Mouse (Mus musculus): Measurements from ENCODE around the gene Efcab12.
"Not testable (repeated sequence)": the region's sequence is repeated elsewhere in the genome, so short reads cannot be mapped to it uniquely, and the experiment has no call there.

The Efcab12 gene

DNA sequence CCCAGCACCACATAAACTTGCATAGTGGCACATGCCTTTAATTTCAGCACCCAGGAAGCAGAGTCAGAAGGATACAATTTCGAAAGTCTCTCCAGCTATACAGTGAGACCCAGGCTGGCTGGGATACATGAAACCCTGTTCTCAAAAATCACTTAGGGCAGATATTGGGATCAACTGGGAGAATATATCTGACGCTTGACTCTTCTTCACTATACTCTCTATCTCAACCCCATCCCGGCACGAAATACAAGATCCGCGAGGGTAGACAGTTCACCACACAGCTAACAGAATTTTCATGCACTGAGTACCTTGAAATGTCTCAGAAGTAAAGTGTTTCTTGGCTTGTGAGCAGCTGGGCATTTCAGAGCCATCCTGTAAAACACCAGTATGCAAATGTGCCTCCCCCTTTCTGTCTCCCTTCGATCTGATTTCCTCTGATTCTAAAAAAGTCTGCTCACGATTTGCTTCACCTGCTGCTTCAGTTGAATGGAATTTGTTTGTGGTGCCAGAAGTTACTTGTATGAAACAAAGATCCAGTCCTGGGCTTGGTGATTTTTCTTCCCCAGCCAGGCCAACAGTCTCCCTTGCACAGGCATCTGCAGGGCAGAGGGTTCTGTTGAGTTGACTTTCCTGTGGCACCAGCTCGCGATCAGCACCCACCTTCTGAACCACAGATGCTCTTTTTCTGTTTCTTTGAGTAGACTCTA, 10.5 kb upstream of the Efcab12 start:
- in situ Hi-C loops (cut with MboI; ENCODE audit: low pct_unique_long_range_greater_than_20kb in 1 of 2, low sequenced_read_pairs in 2 of 2, unreplicated experiment in 1 of 2), result no loop called here

DNA sequence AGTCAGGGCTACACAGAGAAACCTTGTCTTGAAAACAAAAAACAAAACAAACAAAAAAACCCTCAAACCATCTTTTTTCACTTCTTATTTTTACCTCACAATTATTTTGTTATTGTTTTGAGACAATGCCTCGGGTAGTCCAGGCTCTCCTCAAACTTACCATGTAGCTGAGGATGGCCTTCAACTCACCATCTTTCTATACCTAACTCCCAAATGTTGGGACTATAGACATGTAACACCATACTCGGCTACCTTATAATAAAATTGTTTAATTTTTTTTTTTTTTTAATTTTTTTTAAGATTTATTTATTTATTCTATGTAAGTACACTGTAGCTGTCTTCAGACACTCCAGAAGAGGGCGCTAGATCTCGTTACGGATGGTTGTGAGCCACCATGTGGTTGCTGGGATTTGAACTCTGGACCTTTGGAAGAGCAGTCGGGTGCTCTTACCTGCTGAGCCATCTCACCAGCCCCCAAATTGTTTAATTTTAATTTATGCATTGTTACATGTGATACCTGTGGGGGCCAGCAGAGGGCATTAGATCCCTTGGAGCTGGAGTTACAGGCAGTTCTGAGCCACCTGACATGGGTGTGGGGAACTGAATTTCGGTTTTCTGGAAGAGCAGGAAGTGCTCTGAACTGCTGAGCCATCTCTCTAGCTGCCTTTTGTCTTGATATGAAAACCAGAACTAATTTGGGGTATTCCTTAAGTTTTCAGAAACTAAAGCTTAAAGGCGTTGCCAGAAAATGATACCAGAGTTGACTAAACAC, 8.6 kb upstream of the Efcab12 start:
- in situ Hi-C loops (cut with MboI; ENCODE audit: low pct_unique_long_range_greater_than_20kb in 1 of 2, low sequenced_read_pairs in 2 of 2, unreplicated experiment in 1 of 2), result no loop called here

DNA sequence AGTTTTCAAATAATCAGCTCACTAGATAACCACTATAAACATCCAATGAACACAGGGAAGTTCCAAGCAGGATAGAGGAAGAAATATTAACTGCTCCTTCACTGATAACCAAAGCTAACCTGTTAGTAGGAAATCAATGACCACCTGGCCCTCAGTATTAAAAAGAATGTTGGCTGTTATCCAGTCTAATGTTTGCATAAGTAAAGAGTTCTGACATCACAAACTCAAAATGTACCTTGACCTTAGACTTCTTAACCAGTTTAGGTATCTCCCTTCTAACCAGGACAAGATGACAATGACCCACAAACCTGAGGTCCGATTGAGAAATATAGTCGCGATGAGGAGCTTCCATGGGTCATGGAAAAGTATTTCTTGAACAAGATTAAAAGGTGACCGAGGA, 6.8 kb upstream of the Efcab12 start:
- in situ Hi-C loops (cut with MboI; ENCODE audit: low pct_unique_long_range_greater_than_20kb in 1 of 2, low sequenced_read_pairs in 2 of 2, unreplicated experiment in 1 of 2), result no loop called here

DNA sequence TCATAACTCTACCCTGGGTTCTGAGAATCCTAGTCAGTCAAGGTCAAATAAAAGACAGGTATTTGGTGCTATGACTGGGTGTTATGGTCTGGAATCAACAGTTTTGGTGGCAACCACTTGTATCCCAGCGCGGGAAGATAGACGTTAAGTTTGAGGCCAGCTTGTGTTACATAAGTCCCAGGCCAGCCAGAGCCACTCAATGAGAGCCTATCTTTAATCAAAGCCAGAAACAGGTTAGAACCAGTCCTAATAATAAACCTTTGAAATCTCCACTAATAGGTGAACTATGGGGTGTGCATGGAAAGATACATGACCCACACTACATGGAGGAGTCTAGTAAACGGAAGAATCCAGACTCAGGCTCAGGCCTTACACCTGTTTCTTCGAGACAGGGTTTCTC, 533 bp upstream of the Efcab12 start:
- in situ Hi-C loops (cut with MboI; ENCODE audit: low pct_unique_long_range_greater_than_20kb in 1 of 2, low sequenced_read_pairs in 2 of 2, unreplicated experiment in 1 of 2), result no loop called here

DNA sequence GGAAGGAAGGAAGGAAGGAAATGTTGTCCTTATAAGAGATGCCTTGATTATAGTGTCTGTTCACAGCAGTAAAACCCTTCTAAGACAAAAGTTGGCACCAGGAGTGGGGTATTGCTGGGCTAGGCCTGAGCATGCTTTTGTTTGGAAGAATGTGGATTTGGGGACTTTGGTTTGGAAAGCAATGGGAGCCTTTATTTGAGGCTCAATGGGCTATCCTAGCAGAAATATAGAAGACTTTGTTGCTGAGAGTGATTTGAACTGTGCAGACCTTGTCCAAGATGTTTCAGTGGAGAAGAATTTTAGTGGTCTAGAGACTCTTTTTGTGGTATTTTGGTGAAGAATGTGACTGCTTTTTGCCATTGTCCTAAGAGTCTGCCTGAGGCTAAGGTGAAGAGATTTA, 4.4 kb downstream of the Efcab12 start:
- in situ Hi-C loops (cut with MboI; ENCODE audit: low pct_unique_long_range_greater_than_20kb in 1 of 2, low sequenced_read_pairs in 2 of 2, unreplicated experiment in 1 of 2), result no loop called here

DNA sequence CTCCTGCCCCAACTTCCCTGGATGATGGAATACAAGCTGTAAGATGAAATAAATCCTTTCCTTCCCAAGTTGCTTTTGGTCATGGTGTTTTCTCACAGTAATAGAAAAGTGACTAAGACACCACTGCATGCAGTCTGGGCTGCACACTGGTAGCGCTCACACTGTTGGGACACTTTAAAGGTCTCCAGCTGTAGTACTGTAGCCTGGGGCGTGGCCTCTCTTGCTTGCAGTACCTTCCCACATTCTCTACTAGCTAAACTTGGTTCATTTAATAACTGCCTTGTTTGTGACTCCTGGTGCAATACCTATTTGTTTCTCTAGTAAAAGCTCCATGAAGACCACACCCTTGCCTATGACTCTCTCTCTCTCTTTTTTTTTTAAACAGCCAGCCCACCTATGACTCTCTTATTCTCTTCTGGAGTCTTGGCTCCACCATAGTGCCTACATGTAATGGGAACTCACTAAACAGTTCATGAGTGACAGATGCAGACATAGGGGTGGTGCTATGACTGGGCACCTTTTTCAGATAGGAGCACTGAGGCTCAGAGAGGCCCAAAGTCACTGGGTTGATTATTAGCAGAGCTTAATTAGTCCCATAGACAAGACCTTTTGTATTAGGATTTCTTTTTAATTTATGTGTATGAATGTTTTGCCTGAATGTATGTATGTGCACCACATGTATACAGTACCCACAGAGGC, 5.9 kb downstream of the Efcab12 start:
- in situ Hi-C loops (cut with MboI; ENCODE audit: low pct_unique_long_range_greater_than_20kb in 1 of 2, low sequenced_read_pairs in 2 of 2, unreplicated experiment in 1 of 2), result no loop called here

DNA sequence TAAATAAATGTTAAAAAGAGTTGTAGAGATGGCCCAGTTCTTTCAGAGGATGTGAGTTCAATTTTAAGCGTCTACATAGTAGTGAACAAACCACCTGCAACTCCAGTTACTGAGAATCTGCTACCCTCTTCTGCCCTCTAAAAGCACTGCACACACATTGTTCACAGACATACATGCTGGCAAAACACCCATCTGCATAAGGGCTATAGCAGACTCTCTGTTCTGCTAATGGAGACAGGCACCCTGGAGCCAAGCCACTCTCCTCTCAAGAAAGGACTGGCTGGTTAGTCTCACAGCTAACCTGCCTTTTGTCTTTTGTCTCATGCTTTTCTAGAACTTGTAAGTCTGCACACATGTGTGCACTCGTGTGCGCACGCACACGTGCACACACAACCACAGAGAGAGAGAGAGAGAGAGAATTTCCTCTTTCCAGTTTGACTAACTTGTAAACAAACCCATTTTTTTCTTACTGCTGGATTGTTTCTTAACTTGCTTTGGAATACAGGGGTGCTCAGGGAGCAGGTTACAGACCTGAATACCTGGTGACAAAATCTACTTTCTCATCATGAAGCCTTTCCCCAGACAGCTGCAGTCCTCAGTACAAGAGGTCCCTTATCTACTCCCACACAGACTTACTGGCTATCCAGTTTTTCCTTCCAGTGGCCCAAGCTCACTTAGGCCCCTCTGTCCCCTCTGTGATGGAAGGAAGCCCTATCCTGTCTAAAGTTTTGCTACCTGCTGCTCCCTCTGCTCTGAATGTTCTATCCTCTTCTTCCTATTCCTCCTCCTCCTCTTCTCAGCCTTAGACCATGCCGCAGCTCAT, 7.2 kb downstream of the Efcab12 start:
- in situ Hi-C loops (cut with MboI; ENCODE audit: low pct_unique_long_range_greater_than_20kb in 1 of 2, low sequenced_read_pairs in 2 of 2, unreplicated experiment in 1 of 2), result no loop called here

DNA sequence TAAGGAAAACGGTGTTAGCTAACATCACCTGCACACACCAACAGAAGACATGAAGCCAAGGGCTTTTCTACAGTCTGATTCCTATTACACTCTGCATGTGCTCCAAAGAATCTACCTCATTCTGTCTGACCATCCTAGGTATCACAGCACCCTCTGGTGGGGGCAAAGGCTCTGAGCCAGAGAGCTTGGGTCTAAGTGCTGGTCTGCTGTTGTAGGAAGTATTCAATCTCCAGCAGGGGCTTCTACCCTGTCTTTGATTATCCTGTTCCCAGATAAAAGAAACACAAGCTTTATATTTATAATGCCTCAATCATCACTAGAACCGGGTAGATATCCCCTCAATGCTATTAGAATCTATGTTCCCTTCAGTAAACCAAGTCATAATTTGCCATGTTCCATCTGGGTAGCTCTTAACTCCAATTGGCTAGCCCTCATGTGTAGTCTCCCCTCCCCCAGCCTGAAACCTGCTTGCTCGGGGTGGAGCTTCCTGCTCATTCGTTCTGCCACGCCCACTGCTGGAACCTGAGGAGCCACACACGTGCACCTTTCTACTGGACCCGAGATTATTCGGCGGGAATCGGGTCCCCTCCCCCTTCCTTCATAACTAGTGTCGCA, 14.3 kb downstream of the Efcab12 start:
- in situ Hi-C loops (cut with MboI; ENCODE audit: low pct_unique_long_range_greater_than_20kb in 1 of 2, low sequenced_read_pairs in 2 of 2, unreplicated experiment in 1 of 2), result not testable (repeated sequence)

DNA sequence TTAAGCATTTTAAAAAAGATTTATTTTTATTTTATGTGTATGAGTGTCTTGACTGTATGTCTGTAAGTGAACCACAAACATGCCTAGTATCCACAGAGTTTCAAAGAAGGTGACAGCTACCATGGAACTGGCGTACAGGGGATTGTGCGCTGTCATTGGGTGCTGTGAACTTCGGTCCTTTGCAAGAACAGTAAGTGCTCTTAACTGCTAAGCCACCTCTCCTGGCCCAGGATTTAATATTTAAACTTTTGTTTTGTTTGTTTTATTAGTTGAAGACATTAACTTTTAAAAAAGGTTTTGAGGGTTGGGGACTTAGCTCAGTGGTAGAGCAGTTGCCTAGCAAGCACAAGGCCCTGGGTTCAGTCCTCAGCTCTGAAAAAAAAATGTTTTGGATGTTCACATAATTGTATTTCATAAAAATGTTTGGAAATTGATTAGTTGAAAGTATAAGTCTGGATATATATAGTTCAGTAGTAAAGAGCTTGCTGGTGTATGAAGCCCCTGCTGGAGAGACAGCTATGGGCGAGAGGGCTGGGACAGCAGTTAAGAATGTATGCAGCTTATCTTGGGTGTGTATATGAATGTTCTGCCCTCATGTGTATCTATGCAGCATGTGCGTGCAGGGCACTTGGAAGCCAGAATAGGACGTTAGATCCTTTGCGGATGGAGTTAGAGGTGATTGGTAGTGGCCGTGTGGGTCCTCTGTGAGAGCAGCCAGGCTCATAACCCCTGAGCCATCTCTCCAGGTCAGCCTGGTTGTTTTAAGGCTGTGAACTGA, 16.8 kb downstream of the Efcab12 start:
- in situ Hi-C loops (cut with MboI; ENCODE audit: low pct_unique_long_range_greater_than_20kb in 1 of 2, low sequenced_read_pairs in 2 of 2, unreplicated experiment in 1 of 2), result no loop called here

DNA sequence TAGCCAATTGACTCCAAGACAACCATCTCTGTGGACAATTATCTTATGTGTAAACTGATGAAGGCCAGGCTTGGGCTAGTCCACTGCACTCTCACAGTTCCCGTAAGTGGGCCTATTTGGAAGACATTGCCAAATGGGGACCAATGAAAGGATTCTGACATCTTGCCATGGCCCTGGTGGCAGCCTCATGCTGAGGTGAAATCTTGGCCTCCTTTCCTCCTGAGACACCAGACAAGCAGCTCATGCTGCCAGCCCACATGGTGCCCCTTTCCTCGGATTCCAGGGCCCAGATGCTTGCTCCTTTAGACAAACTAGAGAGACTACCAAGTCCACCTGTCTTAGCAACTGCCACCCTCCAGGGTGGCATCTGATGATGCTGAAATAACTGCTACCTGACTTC, 20.1 kb downstream of the Efcab12 start:
- in situ Hi-C loops (cut with MboI; ENCODE audit: low pct_unique_long_range_greater_than_20kb in 1 of 2, low sequenced_read_pairs in 2 of 2, unreplicated experiment in 1 of 2), result no loop called here

DNA sequence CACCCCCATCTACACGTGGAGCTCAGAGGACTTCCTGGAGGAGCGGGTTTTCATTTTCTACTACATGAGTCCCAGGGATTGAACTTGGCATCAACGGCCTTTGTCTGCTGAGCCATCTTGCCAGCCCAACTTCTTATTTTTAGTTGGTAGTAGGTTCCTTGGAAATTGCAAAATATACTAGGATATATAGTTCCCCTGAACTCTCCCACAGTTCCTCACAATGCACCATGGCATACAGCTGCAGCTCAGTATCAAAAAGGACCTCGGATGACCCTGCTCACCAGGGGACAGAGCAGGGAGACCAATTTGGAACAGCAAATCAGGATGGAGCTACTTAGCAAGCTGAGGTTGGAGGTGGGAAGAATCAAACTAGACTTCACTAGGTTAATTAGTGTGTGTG, 23.2 kb downstream of the Efcab12 start:
- in situ Hi-C loops (cut with MboI; ENCODE audit: low pct_unique_long_range_greater_than_20kb in 1 of 2, low sequenced_read_pairs in 2 of 2, unreplicated experiment in 1 of 2), result no loop called here

DNA sequence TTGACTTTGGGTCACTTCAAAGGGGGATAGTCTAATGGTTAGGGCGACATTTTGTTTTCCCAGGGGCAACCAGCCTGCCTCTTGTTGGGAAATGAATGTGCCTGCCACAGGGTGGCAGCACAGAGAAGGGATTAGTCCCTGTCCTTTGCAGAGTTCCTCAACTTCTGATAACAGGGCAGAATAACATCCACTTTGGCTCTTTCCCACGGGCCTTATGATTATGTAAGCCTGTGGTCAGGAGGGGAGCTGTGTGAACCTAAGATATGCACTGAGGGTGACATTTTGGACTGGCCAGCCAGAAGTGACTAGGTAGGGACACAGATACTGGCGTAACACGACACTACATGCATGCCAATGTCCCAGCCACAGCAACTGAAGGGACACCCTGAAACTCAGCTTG, 24.1 kb downstream of the Efcab12 start:
- in situ Hi-C loops (cut with MboI; ENCODE audit: low pct_unique_long_range_greater_than_20kb in 1 of 2, low sequenced_read_pairs in 2 of 2, unreplicated experiment in 1 of 2), result no loop called here

DNA sequence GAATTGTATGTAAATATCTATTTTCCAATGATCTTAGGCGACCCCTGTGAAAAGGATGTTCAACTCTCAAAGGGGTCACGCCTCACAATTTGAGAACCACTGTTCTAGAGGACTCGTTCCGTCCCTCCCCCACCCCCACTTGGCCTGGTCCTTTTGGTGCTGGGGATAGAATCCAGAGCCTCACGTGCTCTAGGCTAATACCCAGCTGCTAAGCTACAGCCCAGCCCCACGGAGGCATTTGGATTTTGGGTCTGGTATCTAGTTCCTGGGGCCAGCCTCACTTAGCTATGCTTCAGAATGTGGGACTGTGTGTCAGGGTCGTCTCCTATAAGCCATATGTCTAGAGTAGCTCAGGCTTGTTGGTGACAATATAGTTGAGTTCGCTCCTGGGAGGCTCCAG, 26.6 kb downstream of the Efcab12 start:
- in situ Hi-C loops (cut with MboI; ENCODE audit: low pct_unique_long_range_greater_than_20kb in 1 of 2, low sequenced_read_pairs in 2 of 2, unreplicated experiment in 1 of 2), result no loop called here

DNA sequence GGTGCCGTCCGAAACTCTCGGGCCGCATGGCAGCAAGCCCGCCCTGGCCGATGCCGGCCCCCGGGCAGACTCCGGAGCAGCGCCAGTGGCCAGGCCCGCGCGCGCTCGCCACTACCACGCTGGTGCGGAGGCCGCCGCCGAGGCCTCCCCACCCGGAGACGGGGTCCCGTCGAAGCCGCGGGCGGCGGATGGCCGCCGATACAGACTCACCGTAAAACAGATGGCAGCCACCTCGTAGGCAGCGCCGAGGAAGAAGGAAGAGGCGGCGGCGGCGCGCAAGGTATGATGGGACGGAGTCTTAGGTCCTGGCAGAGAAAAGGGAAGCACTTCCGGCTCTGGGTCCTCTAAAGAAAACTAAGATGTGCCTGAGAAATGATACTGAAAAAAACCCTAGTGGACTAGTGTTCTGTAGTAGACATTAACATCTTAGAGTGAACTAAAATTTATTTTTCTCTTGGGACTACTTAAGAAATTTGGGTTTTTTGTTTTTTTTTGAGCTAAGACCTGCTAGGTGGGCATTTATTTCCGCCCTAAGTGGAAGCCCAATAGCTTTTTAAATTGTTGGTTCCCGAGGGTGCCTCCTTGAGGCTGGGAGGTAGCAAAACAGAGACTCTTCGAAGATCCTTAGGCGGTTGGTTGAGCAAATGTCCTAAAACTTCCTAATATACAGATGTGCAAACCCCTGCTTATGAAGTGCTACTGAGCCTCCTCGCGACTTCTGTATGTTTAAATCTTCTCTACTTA, 29.6 kb downstream of the Efcab12 start, which contains the start of gene Rpl32:
Rpl32 (minus strand) TSS at position 260 of the 744 bp plus-strand sequence.
- in situ Hi-C loops (cut with MboI; ENCODE audit: low pct_unique_long_range_greater_than_20kb in 1 of 2, low sequenced_read_pairs in 2 of 2, unreplicated experiment in 1 of 2), result no loop called here

DNA sequence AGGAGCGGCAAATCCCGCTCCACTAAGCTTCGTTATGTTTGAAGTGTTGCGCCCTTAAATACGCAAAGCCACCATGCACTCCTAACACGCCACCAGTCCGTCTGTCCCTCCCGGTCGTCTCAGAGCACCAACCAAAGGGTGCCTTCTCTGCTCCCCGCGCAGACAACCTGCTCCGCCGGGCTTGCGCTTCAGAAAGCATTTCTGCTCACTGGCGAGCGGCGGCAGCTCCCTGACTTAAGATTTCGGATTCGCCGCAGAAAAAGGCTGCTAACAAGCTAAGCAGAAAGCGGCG, 30.1 kb downstream of the Efcab12 start:
- in situ Hi-C loops (cut with MboI; ENCODE audit: low pct_unique_long_range_greater_than_20kb in 1 of 2, low sequenced_read_pairs in 2 of 2, unreplicated experiment in 1 of 2), result no loop called here

DNA sequence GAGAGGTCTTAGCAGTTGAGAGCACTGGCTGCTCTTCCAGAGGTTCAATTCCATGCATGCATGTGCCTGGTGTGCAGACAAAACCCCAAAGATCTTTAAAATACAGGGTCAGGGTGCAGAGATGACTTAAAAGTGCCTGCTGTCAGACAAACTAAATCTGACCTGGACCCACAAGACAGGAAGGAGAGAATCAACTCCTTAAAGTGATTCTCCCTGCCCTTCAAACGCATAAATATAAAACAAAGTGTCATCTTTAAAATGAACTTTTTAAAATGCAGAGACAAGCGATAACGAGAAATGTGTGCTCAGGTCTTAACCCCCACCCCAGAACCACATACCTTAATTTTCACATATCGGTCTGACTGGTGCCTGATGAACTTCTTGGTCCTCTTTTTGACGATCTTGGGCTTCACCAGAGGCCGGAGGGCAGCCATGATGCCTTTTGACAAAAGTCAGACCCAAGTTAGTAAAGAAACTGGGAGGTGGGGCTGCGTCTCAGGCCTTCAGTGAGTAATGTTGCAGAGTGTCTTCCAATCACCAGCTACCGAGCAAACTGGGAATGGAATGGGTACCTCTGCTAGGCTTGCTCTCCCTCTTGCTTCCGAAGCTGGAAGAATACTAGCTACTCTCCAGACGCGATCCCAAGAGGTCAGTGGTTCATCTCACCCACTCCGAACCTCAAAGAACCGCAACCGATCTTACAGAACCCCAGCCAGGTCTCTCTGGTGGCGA, 30.6 kb downstream of the Efcab12 start:
- in situ Hi-C loops (cut with MboI; ENCODE audit: low pct_unique_long_range_greater_than_20kb in 1 of 2, low sequenced_read_pairs in 2 of 2, unreplicated experiment in 1 of 2), result no loop called here
